Mouse (Mus musculus) liver, adult 2 months (tissue): ENCODE data around the gene Emilin2. TPM values are rescaled to one million over a fixed set of nuclear protein-coding genes. Genes with fewer than 3 reads are reported as not detected.

Experiments used
- DNase-seq: peaks from one replicate; pipeline ENCODE4 v3.0.0-alpha.2; 2011; ENCODE audit warnings: low read depth, low spot score; ENCODE audit errors: extremely low read depth
- H3K27ac ChIP-seq: fragments of 200-500 bp; replicated peaks from 2 replicates; pipeline ENCODE4 v1.5.1; 2012; ENCODE audit warnings: low read depth, mild to moderate bottlenecking, control low read depth, inconsistent platforms, low read length; ENCODE audit not compliant: insufficient read depth
- H3K27me3 ChIP-seq: fragments of 200-500 bp; 2 replicates; pipeline ENCODE4 v1.6.1; 2012; ENCODE audit warnings: mild to moderate bottlenecking, moderate library complexity, low read length, inconsistent platforms; ENCODE audit not compliant: control insufficient read depth, insufficient read depth
- H3K36me3 ChIP-seq: fragments of 200-500 bp; 2 replicates; pipeline ENCODE4 v1.6.1; 2012; ENCODE audit warnings: low read length, inconsistent platforms; ENCODE audit not compliant: control insufficient read depth, insufficient read depth
- H3K4me1 ChIP-seq: fragments of 200-500 bp; 2 replicates; pipeline ENCODE4 v1.6.1; 2011; ENCODE audit warnings: low read length; ENCODE audit not compliant: control insufficient read depth, insufficient read depth
- H3K4me3 ChIP-seq: fragments of 200-500 bp; 2 replicates; pipeline ENCODE4 v1.5.1; 2011; ENCODE audit warnings: low read depth, mild to moderate bottlenecking, control low read depth, low read length, moderate library complexity; ENCODE audit not compliant: insufficient read depth
- H3K79me2 ChIP-seq: fragments of 200-500 bp; 2 replicates; pipeline ENCODE4 v1.6.1; 2012; ENCODE audit warnings: inconsistent platforms, mild to moderate bottlenecking, low read length, moderate library complexity; ENCODE audit not compliant: control insufficient read depth, insufficient read depth
- H3K9ac ChIP-seq: fragments of 200-500 bp; 2 replicates; pipeline ENCODE4 v1.6.1; 2012; ENCODE audit warnings: low read depth, mild to moderate bottlenecking, control low read depth, inconsistent platforms, low read length
- CTCF ChIP-seq: fragments of 200-500 bp; IDR thresholded peaks from 2 replicates; pipeline ENCODE4 v1.5.1; 2011; ENCODE audit warnings: low read depth, low read length, control low read depth
- POLR2A ChIP-seq: fragments of 200-500 bp; IDR thresholded peaks from 2 replicates; pipeline ENCODE4 v1.6.1; 2011; ENCODE audit warnings: low read length, control low read depth; ENCODE audit not compliant: insufficient read depth; ENCODE audit errors: extremely low read depth
- WGBS: fragments of 180-500 bp; shearing (Covaris S2); methylation state at CpG from one replicate; pipeline ENCODE4 v1.1.7; 2018; 5-methylcytosine and 5-hydroxymethylcytosine counted together
- polyA plus RNA-seq: library from polyadenylated mRNA; depleted of rRNA; stranded (reverse); fragments of >200 nt; gene quantifications from 2 replicates; pipeline ENCODE4 v1.2.3, GENCODE M21; 2012
- total RNA-seq: library from RNA; depleted of rRNA; stranded (reverse); fragments of >200 nt; gene quantifications from 2 replicates; pipeline ENCODE4 v1.2.3, GENCODE M21; 2014

The Emilin2 gene
- total and polyA plus RNA-seq, 2 experiments = 1.1 to 1.7 TPM

- no peaks in the 10 kb centered on the region for H3K4me1 ChIP-seq
- no peak overlapping the region for H3K9ac ChIP-seq
- peak; percentile 6 for DNase-seq
- WGBS = 74% methylated on average over 11 of the region's 11 CpGs
- no peaks in the 10 kb centered on the region for H3K36me3 ChIP-seq
- no peak overlapping the region for H3K27ac ChIP-seq
- TF ChIP-seq POLR2A (no peak), CTCF (no peak)
- no peak overlapping the region for H3K4me3 ChIP-seq
- no peaks in the 10 kb centered on the region for H3K79me2 ChIP-seq
- H3K27me3 ChIP-seq = no peaks in the 10 kb centered on the region
These were observed 52.1 kb downstream of the Emilin2 start for GRCm38 (mm10) chr17:71259727-71260126.

DNA sequence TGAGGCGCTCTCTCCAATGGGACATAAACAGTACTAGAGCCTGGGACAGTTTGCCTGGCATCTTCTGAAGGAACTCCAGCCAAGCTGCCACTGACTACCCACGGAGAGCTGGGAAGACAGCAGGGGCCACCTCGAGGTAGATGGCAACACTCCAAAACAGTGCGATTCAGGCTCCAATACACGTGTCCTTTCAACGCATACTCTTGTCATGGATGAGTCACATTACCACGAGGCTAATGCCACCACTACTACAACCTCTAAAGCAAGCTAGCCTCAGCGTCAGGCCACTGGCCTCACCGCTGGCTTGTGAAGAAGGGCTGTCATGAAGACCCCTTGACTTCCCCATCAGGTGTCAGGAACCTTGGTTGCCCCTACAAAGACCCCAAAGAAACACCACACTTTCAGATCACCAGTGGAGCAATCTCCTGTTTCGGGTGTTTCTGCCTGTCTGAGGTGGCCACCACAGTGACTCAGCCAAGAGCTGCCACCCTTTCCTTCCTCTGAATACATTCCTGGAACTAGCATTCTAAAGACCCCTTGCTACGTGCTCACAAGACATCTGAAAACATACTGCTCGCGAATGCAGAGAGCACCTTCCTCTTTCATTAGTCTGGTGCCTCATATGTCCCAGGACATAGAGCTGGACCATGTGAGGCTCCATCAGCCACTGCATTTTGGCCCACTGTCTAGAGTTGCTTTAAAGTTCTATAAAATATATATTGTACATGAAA lies 54.8 kb downstream of the Emilin2 start:
- WGBS = 82% methylated on average over 13 of the region's 13 CpGs

GRCm38 (mm10) chr17:71256068-71256615 lies 55.6 kb downstream of the Emilin2 start:
- Histone ChIP-seq H3K9ac (no peak overlapping the region), H3K27me3 (no peaks in the 10 kb centered on the region), H3K27ac (no peak overlapping the region), H3K36me3 (peaks cover 2% of the 10 kb centered on the region; the same call in 1 of the 2 replicates), H3K79me2 (no peaks in the 10 kb centered on the region), H3K4me3 (no peak overlapping the region), H3K4me1 (no peaks in the 10 kb centered on the region)
- peak; percentile 64 for DNase-seq
- 68% methylated on average over 14 of the region's 14 CpGs for WGBS
- TF ChIP-seq POLR2A = no peak
- no peak for TF ChIP-seq CTCF

More for the DNA sequence above, 54.8 kb downstream of the Emilin2 start:
- no peaks in the 10 kb centered on the region for H3K79me2 ChIP-seq
- no peaks in the 10 kb centered on the region for H3K36me3 ChIP-seq
- TF ChIP-seq POLR2A (no peak), CTCF (no peak)
- DNase-seq = no peak
- H3K27ac ChIP-seq = no peak overlapping the region
- H3K27me3 ChIP-seq = no peaks in the 10 kb centered on the region
- H3K4me3 ChIP-seq = no peak overlapping the region
- no peaks in the 10 kb centered on the region for H3K4me1 ChIP-seq
- H3K9ac ChIP-seq = no peak overlapping the region

DNA sequence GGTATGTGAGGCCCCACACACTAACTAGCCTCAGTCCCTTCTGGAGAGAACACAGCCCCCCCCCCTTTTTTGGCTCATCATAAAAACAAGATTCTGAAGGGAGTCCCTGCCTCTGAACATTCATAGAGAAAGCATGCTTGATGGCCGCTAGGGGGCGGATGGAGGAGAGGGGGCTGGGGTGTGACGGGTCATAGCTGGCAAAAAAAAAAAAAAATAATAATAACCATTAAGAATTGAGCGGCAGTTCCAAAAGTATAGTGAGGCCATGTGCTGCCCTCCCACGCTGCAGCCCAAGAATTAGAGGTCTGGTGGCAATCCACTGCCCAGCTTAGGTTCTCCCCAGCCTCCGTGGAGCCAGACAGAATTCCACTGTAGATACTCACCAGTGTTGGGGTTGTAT lies 57.0 kb downstream of the Emilin2 start:
- no peak overlapping the region for H3K27ac ChIP-seq
- WGBS = 47% methylated on average over 6 of the region's 6 CpGs
- no peak overlapping the region for H3K9ac ChIP-seq
- TF ChIP-seq POLR2A (no peak), CTCF (peak; percentile 66)
- H3K4me1 ChIP-seq = no peaks in the 10 kb centered on the region
- H3K36me3 ChIP-seq = peaks cover 16% of the 10 kb centered on the region
- no peak overlapping the region for H3K4me3 ChIP-seq
- no peak for DNase-seq
- no peaks in the 10 kb centered on the region for H3K79me2 ChIP-seq
- no peaks in the 10 kb centered on the region for H3K27me3 ChIP-seq

DNA sequence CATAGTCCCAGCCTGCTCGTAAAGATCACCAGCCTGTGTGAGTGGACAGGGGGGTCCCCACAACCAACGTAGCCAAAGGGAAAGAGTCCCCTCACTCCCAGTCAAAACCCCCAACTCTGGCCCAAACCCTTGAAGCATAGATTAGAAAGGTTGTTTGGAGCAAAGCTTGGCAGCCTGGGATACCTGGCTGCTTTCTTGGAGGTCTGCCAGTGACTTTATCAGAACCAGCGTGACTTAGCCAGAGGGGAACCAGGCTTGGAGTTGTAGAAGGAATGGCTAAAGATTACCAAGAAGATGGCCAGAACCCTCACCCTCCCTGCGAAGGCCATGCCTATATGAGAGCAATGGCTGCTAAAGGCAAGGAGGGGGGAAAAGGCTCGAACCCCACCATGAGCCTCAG lies 57.7 kb downstream of the Emilin2 start:
- TF ChIP-seq CTCF = no peak
- no peak for TF ChIP-seq POLR2A
- Histone ChIP-seq H3K27me3 (no peaks in the 10 kb centered on the region), H3K4me3 (no peak overlapping the region), H3K4me1 (no peaks in the 10 kb centered on the region), H3K27ac (no peak overlapping the region), H3K9ac (no peak overlapping the region), H3K79me2 (no peaks in the 10 kb centered on the region), H3K36me3 (peaks cover 22% of the 10 kb centered on the region)
- 65% methylated on average over 5 of the region's 5 CpGs for WGBS
- peak; percentile 64 for DNase-seq

DNA sequence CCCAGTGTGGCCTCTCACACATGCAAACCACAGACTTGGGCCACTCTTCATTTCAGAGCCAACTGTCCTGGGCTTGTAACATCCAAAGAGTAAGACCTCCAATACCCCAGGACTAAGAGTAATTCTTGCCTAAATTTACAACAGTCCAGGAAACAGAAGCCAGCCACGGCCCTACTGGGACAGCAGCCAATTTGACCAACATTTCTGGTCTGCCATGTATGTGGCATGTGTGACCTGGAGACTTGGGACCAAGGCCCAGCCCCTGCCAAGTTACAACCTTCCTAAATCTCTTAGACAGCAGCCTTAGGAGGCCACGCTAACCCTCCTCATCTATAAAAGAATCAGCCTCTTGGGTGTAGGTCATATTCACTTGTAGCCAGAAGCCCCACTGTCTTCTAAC lies 58.4 kb downstream of the Emilin2 start:
- Histone ChIP-seq H3K4me3 (no peak overlapping the region), H3K4me1 (no peaks in the 10 kb centered on the region), H3K27ac (no peak overlapping the region), H3K36me3 (peaks cover 27% of the 10 kb centered on the region), H3K27me3 (no peaks in the 10 kb centered on the region), H3K79me2 (no peaks in the 10 kb centered on the region), H3K9ac (no peak overlapping the region)
- WGBS = 57% methylated on average over 2 of the region's 2 CpGs
- TF ChIP-seq POLR2A = no peak
- TF ChIP-seq CTCF = no peak
- peak; percentile 53 for DNase-seq
